Mouse (Mus musculus): ENCODE data around the gene Uso1.
"Not testable (repeated sequence)": the region's sequence is repeated elsewhere in the genome, so short reads cannot be mapped to it uniquely, and the experiment has no call there.

Uso1 gene

DNA sequence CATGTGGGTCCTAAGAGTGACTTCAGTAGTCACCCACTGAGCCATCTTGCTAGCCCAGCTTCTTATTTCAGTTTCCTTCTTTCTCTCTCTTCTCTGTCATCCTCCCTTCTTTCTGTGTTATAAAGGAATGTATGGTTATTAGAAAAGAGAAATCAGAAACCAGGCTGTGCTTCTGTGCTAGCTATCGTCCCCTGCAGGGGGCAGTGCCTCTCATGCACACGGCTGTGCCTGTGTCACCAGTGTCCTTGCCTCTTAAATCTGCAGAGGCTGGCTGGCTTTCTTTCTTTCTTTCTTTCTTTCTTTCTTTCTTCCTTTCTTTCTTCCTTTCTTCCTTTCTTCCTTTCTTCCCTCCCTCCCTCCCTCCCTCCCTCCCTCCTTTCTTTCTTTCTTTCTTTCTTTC, 58.0 kb downstream of the Uso1 start:
- DNase-seq (ENCODE audit: low spot score in 2 of 2) = not testable (repeated sequence)

DNA sequence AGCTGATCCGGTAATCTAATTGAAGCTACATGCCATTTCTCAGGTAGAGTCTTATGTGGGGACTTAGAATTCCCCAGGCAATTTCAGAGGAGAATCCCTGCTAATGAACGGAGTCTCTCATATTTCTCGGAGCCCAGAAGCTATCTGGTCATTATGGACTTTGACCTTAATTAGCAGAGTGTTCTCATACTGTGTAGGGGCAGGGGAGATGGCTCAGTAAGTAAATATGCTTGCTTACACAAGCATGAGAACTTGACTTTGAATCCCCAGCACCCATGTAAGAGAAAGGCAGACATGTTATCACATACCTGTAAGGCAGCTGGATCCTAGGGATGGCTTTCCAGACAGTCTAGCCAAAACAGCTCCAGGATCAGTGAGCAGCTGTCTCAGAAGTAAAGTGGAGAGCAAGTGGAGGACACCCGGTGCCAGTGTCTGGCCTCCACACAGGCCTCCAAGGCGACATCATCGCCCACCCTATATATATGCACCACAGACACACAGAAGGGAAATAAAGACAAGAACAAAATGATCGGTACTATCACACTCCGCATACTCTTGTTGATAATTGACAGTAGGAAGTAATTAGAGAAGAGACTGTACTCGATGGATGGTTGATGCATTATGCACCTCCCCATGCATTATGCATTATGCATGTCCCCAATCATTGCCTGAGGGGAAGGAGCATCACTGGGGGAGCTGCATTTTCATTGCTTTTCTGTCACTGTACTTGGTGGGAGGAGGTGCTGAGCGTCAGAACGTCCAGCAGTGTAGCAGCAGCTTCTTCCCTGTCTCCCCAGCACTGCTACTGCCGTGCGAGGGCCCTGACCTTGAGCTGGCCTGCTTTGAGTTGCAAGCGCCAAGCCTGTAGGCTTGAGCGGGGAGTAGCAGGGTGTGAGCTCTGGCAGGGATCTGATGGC, 59.4 kb downstream of the Uso1 start:
- no peak for DNase-seq (ENCODE audit: low spot score in 2 of 2)

DNA sequence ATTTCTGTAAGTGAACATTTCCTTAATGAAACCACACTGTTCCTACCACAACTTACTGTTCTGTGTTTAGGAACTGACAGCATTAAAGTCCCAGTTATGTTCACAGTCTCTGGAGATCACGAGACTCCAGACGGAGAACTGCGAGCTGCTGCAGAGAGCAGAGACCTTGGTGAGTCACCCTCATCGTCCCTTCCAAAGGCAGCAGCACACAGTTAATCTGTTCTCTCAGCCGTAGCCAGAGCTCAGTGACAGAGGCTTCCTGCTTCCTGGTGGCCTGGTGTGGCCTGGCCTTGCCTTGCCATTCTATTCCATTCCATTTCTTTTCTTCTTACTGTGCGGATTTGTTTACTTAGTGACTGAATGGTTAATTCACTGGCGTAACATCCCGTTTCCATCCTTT, 60.5 kb downstream of the Uso1 start:
- no peak for DNase-seq (ENCODE audit: low spot score in 2 of 2)

DNA sequence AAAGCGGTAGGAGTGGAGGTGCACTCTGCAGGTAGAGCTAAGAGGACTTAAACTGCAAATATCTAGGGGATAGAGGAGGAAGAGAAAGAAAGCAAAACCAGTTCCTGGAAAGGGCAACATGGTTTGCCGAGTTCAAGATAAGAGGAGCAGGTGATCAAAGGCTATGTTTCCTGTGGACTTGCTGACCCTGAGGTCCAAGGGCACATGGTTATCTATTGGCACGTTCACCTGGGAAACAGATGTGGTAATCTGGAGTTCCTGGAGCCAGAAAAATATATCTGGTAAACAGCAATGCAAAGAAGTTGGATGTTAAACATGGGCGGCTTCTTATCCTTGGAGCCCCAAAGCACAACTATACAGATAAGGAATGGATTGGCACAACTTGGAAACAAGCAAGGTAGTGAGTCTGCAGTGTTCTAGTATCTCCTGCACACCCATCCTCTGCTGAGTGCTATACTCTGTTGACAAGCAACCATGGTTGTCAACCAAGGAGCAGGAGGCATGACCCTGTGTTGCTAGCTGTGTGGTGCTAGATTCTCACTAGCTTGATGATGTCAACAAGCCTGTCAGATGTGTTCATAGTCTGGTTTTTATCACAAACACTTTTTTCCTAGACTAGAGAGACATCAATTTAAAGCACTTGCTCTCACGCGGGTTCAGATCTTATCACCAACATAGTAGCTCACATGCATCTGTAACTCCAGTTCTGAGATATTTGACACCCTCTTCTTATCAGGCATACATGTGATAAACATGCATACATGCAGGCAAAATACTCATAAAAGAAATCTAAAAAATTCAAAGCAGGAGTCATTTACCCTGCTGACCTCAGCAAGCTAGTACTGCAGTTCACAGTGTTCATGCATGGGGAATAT, 66.7 kb downstream of the Uso1 start:
- no peak for DNase-seq (ENCODE audit: low spot score in 2 of 2)

DNA sequence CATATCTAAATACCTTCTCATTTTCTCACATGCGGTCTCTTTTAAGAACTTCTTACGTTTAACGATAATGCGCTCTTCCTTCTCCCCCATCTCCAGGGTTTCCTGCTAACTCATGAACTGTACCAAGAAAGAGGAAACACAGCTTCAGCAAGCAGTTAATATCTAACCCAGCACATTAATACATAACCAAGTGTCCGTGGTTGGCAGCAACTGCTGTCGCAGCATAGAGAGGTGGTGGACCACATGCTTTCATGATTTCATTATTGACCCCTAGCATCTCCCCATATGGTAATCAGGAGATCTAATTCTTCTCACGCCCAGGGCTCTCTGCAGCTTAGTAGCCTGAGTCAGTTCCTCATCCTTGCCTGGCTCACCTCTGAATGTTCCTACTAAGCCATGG, 67.4 kb downstream of the Uso1 start:
- DNase-seq (ENCODE audit: low spot score in 2 of 2) = no peak

DNA sequence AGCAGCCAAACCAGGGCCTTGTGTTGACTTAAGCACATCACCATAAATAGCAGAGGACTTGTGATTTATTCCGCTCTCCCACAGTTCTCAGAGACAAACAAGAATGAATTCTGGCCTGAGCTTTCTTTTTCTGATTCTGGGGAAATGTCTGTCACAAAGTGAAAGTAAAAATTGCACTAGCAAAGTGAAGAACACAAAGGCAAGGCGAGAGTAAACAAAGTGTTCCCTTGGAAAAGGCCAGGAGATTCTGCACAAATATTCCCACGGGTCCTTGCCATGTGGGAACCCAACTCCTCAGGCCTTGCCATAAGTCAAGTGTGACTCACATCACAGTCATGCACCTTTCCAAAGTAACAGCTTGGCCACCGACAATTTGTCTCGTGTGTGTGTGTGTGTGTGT, 68.0 kb downstream of the Uso1 start:
- no peak for DNase-seq (ENCODE audit: low spot score in 2 of 2)

DNA sequence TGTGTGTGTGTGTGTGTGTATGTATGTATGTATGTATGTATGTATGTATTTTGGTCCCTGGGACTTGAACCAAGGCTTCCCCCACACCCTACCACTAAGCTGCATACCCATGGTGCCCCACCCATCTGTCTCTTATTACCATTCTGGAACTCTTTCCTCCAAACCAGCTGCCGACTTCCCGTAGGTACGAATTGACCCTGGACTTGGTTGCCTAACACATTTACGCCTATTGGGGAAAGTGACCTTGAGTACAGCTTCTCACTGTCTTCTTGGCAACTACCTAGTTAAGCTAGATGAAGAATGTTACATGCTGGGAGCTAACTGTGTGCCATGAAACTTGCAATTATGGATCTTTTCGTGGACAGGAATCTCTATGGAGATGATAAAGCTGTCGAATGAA, 68.4 kb downstream of the Uso1 start:
- DNase-seq (ENCODE audit: low spot score in 2 of 2) = no peak

DNA sequence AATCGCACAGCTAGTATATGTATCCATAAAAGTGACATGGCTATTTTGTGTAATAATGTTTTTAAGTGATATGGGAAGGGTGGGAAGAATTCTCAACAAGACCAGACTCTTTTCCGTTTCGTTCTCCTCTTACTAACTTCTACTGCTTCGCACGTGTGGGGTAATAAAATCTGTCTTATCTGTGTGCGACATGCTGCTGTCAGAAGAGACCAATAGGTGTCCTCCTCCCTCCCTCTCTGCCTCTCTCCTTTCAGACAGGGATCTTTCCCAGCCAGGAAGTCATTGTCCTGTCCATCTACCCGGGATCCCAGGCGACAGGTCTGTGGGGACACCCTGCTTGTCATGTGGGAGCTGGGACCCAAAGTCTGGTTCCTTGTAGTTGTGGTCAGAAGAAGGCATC, 72.5 kb downstream of the Uso1 start:
- no peak for DNase-seq (ENCODE audit: low spot score in 2 of 2)

DNA sequence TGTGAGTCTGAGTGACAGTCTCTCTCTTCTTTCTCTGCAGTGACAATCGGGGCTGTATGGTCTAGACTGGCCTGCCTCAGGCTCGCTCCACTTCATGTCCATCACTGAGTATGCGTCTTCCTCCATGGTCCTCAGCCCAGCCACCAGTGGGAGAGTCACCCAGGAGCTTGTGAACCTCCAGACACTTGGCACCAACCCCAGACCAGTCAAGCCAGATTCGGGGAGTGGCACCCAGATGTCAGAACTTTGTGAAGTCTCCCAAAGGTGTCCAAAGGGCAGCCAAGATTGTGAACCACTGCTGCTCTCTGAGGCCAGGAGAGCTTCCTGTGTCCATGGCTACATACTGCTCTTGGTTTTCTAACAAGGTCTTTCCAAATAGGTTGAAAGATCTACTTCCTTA, 74.5 kb downstream of the Uso1 start:
- no peak for DNase-seq (ENCODE audit: low spot score in 2 of 2)

DNA sequence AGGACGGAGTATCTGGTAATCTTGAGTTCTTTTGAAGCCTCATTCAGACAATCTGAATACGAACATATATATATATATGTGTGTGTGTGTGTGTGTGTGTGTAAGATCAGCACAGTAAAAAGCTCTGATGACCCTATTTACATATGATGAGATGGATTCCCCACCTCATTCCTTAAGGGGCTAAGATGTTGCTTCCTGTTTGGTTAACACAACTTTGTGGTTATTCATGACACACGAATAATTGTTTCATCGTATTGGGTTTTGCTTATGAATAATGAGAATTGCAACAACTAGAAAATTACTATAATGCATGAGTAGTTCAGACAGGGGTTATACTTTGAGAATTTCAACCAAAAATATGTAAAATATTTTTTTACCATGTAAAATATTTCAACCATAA, 77.6 kb downstream of the Uso1 start, which contains the start of gene U90926:
Gene U90926, minus strand, starts transcription at position 101 of the 400 bp plus-strand sequence.
- no peak for DNase-seq (ENCODE audit: low spot score in 2 of 2)

DNA sequence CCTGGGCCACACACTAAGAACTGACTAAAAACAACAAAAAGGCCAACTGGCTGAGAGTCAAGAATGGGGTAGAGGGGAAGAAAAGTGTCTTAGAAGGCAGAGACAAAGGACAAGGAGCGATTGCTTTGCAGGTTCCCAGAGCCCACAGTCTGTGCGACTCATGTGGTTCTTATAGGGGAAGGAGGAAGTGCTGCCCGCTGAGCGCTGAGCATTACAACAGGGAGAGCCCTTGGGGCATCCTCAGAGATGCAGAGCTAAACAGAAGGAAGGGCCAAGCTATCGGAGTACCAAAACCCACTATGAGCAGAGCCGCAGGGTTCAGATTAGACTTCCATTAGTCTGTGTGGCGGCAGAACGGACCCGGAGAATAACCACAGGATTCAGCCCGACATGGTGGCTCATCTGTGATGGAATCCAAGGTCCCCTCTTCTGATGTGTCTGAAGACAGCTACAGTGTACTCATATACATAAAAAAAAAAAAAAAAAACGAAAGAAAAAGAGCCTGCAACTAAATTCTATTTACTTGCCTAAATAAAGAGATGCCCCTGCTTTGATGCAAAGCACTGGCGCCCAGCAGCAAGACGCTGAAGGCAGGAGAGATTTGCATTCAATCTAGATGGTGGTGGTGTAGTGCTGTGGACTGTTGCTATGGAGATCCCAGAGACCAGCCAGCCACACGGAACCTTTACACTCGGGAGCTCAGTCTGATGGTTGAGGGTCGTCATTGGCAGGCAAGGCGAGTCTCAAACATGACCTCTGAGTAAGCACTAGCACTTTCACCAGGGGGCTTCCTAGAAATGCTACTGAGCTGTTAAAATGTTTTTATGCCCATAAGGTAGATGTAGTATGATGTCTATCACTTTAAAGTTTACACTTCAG, 81.4 kb downstream of the Uso1 start:
- DNase-seq (ENCODE audit: low spot score in 2 of 2) = no peak

DNA sequence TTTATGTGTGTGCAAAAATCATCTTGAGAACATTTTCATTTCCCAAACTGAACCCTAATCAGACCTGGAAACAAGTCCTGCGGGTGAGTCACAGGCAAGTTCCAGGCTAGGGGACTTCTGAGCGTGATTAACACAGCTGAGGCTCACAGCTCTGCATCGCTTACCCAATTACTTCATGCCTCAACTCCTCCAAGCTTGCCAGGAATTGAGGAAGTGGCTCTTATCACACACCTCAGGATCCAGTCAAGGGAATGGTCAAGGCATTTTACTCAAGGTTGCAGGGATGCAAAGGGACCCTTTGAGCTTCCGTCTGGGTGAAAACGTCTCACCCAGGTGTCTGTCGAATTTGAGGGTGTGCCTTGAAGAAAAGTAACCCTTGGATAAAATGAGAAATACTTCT, 82.1 kb downstream of the Uso1 start:
- DNase-seq (ENCODE audit: low spot score in 2 of 2) = no peak

DNA sequence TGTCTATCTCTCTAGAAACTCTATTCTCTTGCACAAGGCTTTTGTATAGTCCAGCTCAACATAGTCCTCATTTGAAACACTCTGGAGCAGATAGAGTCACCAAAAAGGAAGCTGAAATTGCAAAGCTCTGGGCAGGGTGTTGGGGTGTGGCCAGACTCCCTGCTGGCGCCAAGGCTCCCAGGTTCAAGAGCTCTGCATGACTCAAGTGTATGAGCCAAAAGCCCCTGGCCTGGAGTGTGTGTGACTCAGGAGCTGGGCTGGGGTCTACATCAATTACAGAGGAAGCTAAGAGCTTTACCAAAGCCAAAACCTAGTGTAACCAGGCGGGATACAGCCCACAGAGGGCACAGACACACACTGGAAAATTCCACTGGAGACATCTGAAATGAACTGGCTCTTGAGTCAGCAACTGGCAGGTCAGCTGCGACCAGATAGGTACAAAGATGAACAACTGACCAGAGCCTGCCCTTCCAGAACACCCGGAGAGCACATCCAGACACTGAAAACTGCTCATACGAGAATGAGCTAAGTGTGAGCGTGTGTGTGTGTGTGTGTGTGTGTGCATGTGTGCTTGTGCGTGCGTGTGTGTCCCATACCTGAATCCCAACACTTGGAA, 82.7 kb downstream of the Uso1 start:
- DNase-seq (ENCODE audit: low spot score in 2 of 2) = no peak

DNA sequence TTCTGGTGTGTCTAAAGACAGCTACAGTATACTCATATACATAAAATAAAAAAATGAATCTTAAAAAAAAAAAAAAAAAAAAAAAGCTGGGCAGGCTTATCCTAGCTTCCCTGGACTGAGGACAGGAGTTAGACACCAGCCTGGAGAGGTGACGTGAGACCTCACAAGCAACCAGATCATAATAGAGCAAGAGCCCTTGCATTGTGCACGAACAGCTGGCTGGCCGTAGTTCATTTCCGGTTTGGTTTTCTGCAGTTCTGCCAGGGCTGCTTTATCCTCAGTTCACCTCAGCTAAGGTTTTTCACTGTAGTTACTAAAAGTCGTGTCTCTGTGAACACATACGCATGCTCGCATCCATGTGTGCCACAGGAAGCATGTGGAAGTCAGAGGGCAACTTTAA, 90.0 kb downstream of the Uso1 start:
- DNase-seq (ENCODE audit: low spot score in 2 of 2) = no peak

DNA sequence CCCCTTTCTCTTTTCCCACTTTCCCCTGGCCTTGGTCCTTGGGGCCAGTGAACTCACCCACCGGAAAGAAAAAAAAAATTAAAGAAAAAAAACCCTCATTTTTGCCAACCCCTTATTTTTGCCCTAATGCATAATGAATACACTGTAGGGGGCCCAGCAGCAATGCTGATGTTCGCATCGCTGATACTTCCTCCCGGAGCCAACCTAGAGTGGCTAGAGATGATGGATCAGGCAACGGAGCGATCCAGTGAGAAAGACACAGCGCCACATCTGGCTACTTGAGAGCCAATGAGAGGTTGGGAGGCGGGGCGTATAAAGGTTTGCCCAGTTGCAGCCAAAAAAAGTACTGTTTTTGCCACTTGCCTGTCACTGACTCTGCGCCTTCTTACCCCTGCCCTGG, 91.0 kb downstream of the Uso1 start:
- DNase-seq (ENCODE audit: low spot score in 2 of 2) = no peak

DNA sequence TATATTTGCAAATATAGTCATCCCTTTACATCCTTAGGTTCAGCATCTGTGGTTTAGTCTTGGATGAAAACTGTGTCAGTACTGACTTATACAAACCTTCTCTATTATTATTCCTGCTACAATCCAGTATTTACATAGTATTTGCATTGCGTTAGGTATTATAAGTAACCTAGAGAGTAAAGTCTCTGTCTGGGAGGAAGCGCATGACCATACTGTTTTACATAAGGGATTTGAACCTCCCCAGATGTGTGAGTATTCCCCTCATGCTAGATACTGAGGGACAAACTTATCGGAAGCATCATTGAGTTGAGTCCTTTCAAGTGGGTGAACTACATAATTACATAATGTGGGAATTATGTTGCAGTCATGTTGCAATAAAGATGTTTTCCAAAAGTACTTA, 91.8 kb downstream of the Uso1 start:
- DNase-seq (ENCODE audit: low spot score in 2 of 2) = no peak

DNA sequence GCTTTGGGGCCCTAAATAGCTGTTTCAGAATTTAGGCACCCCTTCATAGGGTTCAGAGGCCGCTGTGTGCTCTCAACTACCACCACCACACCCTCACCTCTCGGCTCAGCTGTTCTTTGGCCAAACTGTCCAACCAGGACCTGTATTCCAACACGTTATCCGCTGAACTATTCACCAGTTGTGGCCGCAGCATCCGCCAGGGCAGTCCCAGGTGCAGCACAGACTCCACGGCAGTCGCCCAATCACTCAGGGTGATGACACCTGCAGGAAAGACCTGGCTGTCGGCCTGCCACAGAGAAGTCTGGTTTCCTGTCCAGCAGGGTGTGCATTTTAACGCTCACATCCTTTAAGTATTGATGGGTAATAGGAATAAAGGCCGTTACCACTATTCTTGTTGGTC, 92.6 kb downstream of the Uso1 start:
- DNase-seq (ENCODE audit: low spot score in 2 of 2) = no peak

DNA sequence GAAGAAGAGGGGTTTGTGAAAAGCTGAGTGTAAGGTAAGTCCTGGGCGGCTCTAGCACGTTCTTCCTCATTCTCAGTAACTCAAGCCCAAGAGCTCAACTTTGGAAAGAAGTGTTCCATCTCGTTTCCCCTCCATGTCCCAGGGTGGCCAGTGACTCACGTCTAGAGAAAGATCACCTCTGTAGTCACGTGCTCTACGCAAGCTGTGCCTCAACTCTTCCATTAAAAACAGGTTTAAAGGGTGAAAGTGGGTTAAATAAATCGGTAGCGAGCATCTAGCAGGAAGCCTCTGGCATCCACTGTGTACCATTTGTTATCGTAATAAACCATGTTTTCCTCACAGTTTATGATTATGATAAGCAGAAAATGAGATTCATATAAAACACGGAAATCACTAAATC, 94.1 kb downstream of the Uso1 start:
- DNase-seq (ENCODE audit: low spot score in 2 of 2) = no peak

DNA sequence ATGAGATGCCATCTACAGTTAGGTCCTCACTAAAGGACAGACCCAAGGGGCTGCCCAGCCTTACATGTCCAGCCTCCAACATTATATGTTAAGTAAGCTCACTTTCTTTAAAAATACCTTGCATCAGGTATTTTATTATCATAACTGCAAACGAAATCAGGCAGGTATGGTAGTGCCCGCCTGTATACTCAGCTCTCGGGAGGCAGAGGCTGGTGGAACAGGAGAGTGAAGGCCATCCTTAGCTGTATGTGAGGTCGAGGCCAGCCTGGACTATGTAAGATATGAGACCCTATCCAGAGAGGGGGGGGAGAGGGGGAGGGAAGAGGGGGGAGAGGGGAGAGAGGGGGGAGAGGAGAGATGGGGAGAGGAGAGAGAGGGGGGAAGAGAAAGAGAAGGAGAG, 95.6 kb downstream of the Uso1 start:
- DNase-seq (ENCODE audit: low spot score in 2 of 2) = no peak

DNA sequence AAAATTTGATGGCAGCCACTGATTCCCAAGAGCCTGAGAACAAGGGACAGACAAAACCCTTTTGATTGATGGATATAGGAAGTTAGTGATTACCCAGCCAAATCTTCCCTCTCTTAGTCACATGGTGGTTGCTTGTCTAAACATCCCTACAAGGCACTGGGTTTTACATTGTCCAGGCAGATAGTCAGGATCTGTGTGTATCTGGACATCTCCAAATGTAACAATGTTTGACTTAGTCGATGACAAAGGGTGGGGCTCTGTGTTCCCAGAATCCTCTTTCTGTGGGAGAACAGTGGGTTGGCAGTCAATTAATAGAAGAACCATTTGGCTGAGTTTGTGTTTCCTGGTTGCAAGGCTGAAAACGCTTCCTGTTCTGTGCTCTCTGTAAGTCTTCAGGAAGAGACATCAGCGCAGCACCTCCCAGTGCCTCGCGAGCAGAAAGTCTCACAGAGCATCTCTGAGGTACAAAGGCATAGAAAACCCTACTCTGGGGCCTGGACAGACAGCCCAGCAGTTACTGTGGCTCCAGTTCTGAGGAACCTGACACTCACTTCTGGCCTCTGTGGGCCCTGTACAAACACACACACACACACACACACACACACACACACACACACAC, 97.3 kb downstream of the Uso1 start:
- no peak for DNase-seq (ENCODE audit: low spot score in 2 of 2)

Measured in spleen, postnatal 4 days (tissue).